Mouse (Mus musculus) T-cell, adult 2 months (primary cell): ENCODE data around the gene Esp18.

ENCODE experiments used
- DNase-seq: peaks from one replicate; pipeline ENCODE4 v3.0.0; 2022; ENCODE audit warnings: low spot score

Gene Esp18

DNA sequence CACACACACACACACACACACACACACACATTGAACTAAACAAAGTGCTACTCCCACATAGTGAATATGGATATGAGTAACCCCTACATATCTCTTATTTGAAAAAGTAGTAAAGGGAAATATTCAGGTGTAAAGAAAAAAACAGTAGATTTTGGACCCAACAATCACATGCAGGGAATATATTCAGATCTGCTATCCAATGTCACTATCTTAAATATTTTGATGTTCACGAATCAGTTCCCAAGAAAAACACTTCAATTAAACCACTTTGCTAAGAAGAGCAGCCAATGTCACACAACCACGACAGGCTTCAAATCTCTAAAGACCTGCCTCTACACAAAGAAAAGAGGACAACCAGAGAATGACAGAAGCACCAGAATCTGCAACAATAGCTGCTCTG, at the start of gene Esp18:
Gene Esp18, plus strand, starts transcription at position 301 of the 400 bp plus-strand sequence.
- DNase-seq, result no peak

DNA sequence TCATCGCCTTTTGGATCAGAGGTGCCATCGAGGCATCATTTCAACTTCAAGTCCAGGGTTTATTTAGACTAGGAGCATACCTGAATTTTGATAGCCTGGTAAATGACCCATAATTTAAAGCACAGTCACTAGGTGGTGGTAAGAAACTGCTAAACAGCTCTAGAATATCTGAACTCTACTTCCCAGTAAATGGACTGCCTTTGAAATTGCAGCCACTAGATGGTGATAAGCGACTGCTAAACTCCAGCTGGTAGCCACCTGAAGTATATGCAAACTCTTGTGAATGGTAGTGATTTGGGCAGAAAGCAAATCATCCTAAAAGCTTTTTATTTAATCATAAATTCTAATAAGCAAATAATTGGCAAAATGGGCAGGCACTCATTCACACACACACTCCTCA, 42.8 kb upstream of the Esp18 start:
- DNase-seq, result no peak
